Mouse (Mus musculus): ENCODE data around the gene Blm.

GRCm38 (mm10) chr7:80446221-80446878 is 88.6 kb downstream of the Blm start:
- TF ChIP-seq POLR2A (IDR thresholded peaks at IDR 0.05; ENCODE audit: extremely low read depth, insufficient read depth, low read length) (no peak), CTCF (IDR thresholded peaks at IDR 0.05; ENCODE audit: low read depth, low read length) (no peak)

All from liver, adult 2 months (tissue).